Mouse (Mus musculus): ENCODE measurements at regions not wholly inside any gene's neighbourhood (a gene's known extent, or its start where the extent isn't known, plus 50 kb on each side); places are given as distances from the start of the nearest gene placed in this dataset.

DNA sequence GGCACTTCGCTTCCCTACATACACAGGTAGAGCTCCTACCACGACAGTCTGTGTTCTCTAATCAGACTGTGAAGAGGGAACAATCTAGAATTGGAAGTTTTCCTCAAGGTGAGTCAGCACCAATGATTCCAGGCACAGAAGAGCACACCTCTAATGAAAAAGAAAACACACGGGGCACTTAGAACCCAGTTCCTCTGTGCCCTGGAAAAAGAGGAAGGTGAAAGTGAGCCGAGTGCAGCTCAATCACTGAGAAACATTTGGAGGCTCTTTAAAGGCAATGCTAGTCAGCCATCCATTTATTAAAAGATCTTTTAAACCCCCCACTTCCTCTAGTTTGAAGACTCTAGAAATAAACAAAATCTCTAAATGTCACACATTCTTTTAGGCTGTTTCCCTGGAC lies 108.4 kb upstream of the Adgrl2 start:
- Histone ChIP-seq H3K4me1 (ENCODE audit: control insufficient read depth, insufficient read depth, low read length) (peaks cover under 1% of the 10 kb centered on the region; the same call in 1 of the 2 replicates), H3K79me2 (ENCODE audit: control insufficient read depth, insufficient read depth, low read length) (no peaks in the 10 kb centered on the region), H3K27me3 (ENCODE audit: control insufficient read depth, insufficient read depth, low read length) (no peaks in the 10 kb centered on the region), H3K4me3 (ENCODE audit: insufficient read depth, low read depth, low read length) (no peak overlapping the region), H3K27ac (replicated peaks; ENCODE audit: insufficient read depth, low read depth, low read length) (no peak overlapping the region), H3K36me3 (ENCODE audit: control insufficient read depth, insufficient read depth, low read length) (no peaks in the 10 kb centered on the region), H3K9ac (ENCODE audit: low read depth, low read length) (no peak overlapping the region)
- TF ChIP-seq POLR2A (IDR thresholded peaks at IDR 0.05; ENCODE audit: extremely low read depth, insufficient read depth, low read length) = no peak
- no peak for TF ChIP-seq CTCF (IDR thresholded peaks at IDR 0.05; ENCODE audit: low read depth, low read length)
- DNase-seq (ENCODE audit: extremely low read depth, low read depth, low spot score) = no peak
- WGBS = 79% methylated on average over 4 of the region's 4 CpGs

DNA sequence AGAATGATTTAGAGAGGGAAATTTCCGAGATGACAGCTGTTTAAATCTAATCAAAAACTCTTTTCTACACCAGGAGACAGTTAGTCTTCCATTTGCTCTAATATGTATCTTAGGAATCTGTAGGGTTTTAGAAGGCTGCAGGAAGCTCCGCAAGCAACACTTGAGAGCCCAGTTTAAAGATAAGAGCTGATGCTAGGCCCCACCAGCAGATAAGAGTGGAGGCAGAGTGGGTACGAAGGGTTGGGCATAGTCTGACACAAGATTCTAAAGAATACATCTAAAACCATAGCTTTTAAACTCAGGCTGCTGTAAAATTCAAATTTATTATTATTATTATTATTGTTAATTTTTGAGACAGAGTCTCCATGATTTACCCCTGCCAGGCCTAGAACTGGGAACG lies 106.7 kb upstream of the Adgrl2 start:
- no peak for DNase-seq (ENCODE audit: extremely low read depth, low read depth, low spot score)
- TF ChIP-seq POLR2A (IDR thresholded peaks at IDR 0.05; ENCODE audit: extremely low read depth, insufficient read depth, low read length) (no peak), CTCF (IDR thresholded peaks at IDR 0.05; ENCODE audit: low read depth, low read length) (no peak)
- H3K27me3 ChIP-seq (ENCODE audit: control insufficient read depth, insufficient read depth, low read length) = no peaks in the 10 kb centered on the region
- H3K79me2 ChIP-seq (ENCODE audit: control insufficient read depth, insufficient read depth, low read length) = no peaks in the 10 kb centered on the region
- H3K4me1 ChIP-seq (ENCODE audit: control insufficient read depth, insufficient read depth, low read length) = no peaks in the 10 kb centered on the region
- WGBS = 88% methylated on average over 4 of the region's 4 CpGs
- H3K9ac ChIP-seq (ENCODE audit: low read depth, low read length) = no peak overlapping the region
- H3K4me3 ChIP-seq (ENCODE audit: insufficient read depth, low read depth, low read length) = no peak overlapping the region
- H3K36me3 ChIP-seq (ENCODE audit: control insufficient read depth, insufficient read depth, low read length) = no peaks in the 10 kb centered on the region
- H3K27ac ChIP-seq (replicated peaks; ENCODE audit: insufficient read depth, low read depth, low read length) = no peak overlapping the region

DNA sequence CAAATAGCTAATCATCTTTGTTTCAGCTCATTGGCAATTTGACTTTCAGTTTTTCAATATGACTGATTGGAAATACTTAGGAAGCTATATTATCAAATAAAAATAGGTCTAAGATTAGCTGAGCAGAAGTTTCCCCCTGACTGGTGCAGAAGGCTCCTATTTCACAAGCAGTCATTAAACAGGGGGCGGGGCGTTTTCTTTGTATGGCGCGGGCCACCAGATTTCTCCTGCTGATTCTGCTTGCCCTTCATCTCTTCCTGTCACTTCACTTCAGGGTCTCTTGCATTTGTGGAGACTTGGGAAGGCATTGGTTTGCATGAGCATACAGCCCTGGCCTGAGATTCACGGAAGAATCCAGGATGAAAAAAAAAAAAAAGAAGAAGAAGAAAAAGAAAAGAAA lies 102.3 kb upstream of the Adgrl2 start:
- Histone ChIP-seq H3K36me3 (ENCODE audit: control insufficient read depth, insufficient read depth, low read length) (no peaks in the 10 kb centered on the region), H3K4me3 (ENCODE audit: insufficient read depth, low read depth, low read length) (no peak overlapping the region), H3K9ac (ENCODE audit: low read depth, low read length) (no peak overlapping the region), H3K4me1 (ENCODE audit: control insufficient read depth, insufficient read depth, low read length) (peaks cover 12% of the 10 kb centered on the region), H3K27ac (replicated peaks; ENCODE audit: insufficient read depth, low read depth, low read length) (no peak overlapping the region), H3K79me2 (ENCODE audit: control insufficient read depth, insufficient read depth, low read length) (no peaks in the 10 kb centered on the region), H3K27me3 (ENCODE audit: control insufficient read depth, insufficient read depth, low read length) (no peaks in the 10 kb centered on the region)
- WGBS = 66% methylated on average over 5 of the region's 5 CpGs
- DNase-seq (ENCODE audit: extremely low read depth, low read depth, low spot score) = no peak
- TF ChIP-seq POLR2A (IDR thresholded peaks at IDR 0.05; ENCODE audit: extremely low read depth, insufficient read depth, low read length) = no peak
- no peak for TF ChIP-seq CTCF (IDR thresholded peaks at IDR 0.05; ENCODE audit: low read depth, low read length)

DNA sequence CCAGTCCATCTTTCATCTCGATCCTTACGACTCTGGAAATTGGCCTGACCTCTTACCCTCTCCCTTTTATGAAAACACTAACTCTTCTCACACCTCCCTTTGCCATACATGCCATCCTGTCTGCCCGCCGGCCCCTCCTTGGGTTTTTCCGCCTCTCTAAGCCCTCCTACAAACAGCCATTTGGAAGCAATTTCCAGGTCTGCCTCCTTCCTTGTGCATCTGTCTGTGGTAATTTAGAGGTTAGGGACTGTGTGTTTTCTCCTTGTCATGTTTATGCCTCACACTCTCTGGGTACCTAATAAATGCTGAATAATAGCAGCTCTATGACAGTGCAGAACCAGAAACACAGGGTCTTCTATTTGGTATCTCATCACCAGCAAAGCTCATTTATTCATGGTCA lies 99.7 kb upstream of the Adgrl2 start:
- Histone ChIP-seq H3K4me3 (ENCODE audit: insufficient read depth, low read depth, low read length) (no peak overlapping the region), H3K27ac (replicated peaks; ENCODE audit: insufficient read depth, low read depth, low read length) (no peak overlapping the region), H3K36me3 (ENCODE audit: control insufficient read depth, insufficient read depth, low read length) (no peaks in the 10 kb centered on the region), H3K27me3 (ENCODE audit: control insufficient read depth, insufficient read depth, low read length) (no peaks in the 10 kb centered on the region), H3K9ac (ENCODE audit: low read depth, low read length) (no peak overlapping the region), H3K4me1 (ENCODE audit: control insufficient read depth, insufficient read depth, low read length) (peaks cover 19% of the 10 kb centered on the region), H3K79me2 (ENCODE audit: control insufficient read depth, insufficient read depth, low read length) (no peaks in the 10 kb centered on the region)
- TF ChIP-seq CTCF (IDR thresholded peaks at IDR 0.05; ENCODE audit: low read depth, low read length) (no peak), POLR2A (IDR thresholded peaks at IDR 0.05; ENCODE audit: extremely low read depth, insufficient read depth, low read length) (no peak)
- WGBS = 96% methylated on average over 5 of the region's 5 CpGs
- DNase-seq (ENCODE audit: extremely low read depth, low read depth, low spot score) = no peak

DNA sequence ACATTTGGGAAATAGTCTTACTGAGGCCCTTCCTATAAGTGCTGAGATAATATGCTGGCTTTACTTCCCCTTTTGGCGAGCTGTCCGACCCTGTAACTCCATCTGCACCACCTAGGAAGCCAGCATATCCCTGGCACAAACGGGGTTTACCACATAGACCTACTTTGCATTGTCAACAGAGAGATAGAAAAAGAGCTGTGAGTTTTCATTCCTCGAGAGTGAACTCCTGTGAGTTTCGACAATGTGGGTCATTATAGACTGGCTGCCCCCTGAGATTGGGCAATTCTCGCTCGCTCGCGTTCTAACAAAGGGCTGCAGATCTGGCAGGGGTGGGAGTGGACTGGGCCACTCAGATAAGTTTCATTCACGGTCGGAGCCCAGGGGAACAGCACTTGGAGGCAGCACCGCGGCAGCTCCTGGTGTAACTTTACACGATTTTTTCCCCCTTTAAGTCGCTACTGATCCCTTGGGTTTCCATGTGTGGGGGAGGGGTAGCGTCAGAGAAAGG lies 98.3 kb upstream of the Adgrl2 start:
- Histone ChIP-seq H3K9ac (ENCODE audit: low read depth, low read length) (no peak overlapping the region), H3K79me2 (ENCODE audit: control insufficient read depth, insufficient read depth, low read length) (no peaks in the 10 kb centered on the region), H3K36me3 (ENCODE audit: control insufficient read depth, insufficient read depth, low read length) (no peaks in the 10 kb centered on the region), H3K27ac (replicated peaks; ENCODE audit: insufficient read depth, low read depth, low read length) (no peak overlapping the region), H3K4me3 (ENCODE audit: insufficient read depth, low read depth, low read length) (peak overlapping the region; percentile 19; the same call in 1 of the 2 replicates), H3K27me3 (ENCODE audit: control insufficient read depth, insufficient read depth, low read length) (no peaks in the 10 kb centered on the region), H3K4me1 (ENCODE audit: control insufficient read depth, insufficient read depth, low read length) (peaks cover 28% of the 10 kb centered on the region)
- no peak for TF ChIP-seq POLR2A (IDR thresholded peaks at IDR 0.05; ENCODE audit: extremely low read depth, insufficient read depth, low read length)
- TF ChIP-seq CTCF (IDR thresholded peaks at IDR 0.05; ENCODE audit: low read depth, low read length) = no peak
- 13% methylated on average over 16 of the region's 16 CpGs for WGBS
- peak; percentile 57 for DNase-seq (ENCODE audit: extremely low read depth, low read depth, low spot score)

DNA sequence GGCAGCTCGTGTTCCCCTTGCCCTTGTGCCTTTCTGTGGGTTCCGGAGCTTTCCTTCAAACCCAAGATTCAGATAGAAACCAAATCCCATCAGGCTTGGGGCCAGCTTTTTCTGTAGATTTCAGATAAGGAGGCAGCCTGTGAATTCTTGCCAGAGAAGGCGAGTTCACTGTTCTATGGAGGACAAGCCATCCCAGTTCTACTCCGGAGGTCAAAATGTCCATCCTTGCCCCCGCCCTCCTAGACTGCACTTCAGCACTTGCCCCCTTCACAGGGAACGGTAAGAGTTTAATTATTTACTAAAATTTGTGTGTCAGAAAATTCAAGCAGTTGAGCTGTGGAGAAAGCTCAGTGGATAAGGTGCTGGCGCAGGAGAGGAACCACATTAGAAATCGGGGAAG lies 97.1 kb upstream of the Adgrl2 start:
- no peaks in the 10 kb centered on the region for H3K27me3 ChIP-seq (ENCODE audit: control insufficient read depth, insufficient read depth, low read length)
- H3K4me1 ChIP-seq (ENCODE audit: control insufficient read depth, insufficient read depth, low read length) = peaks cover 33% of the 10 kb centered on the region
- 0 out of 2 replicates have a peak overlapping the region, but pooled peaks have one; percentile 6 for H3K27ac ChIP-seq (replicated peaks; ENCODE audit: insufficient read depth, low read depth, low read length)
- H3K36me3 ChIP-seq (ENCODE audit: control insufficient read depth, insufficient read depth, low read length) = no peaks in the 10 kb centered on the region
- peak overlapping the region; percentile 37 for H3K4me3 ChIP-seq (ENCODE audit: insufficient read depth, low read depth, low read length)
- no peak for TF ChIP-seq CTCF (IDR thresholded peaks at IDR 0.05; ENCODE audit: low read depth, low read length)
- TF ChIP-seq POLR2A (IDR thresholded peaks at IDR 0.05; ENCODE audit: extremely low read depth, insufficient read depth, low read length) = no peak
- H3K79me2 ChIP-seq (ENCODE audit: control insufficient read depth, insufficient read depth, low read length) = no peaks in the 10 kb centered on the region
- peak overlapping the region; percentile 25 for H3K9ac ChIP-seq (ENCODE audit: low read depth, low read length)
- peak; percentile 86 for DNase-seq (ENCODE audit: extremely low read depth, low read depth, low spot score)
- 16% methylated on average over 8 of the region's 8 CpGs for WGBS
